27 mouse cellular contexts compared by ENCODE assay signal in the genomic region with DNA sequence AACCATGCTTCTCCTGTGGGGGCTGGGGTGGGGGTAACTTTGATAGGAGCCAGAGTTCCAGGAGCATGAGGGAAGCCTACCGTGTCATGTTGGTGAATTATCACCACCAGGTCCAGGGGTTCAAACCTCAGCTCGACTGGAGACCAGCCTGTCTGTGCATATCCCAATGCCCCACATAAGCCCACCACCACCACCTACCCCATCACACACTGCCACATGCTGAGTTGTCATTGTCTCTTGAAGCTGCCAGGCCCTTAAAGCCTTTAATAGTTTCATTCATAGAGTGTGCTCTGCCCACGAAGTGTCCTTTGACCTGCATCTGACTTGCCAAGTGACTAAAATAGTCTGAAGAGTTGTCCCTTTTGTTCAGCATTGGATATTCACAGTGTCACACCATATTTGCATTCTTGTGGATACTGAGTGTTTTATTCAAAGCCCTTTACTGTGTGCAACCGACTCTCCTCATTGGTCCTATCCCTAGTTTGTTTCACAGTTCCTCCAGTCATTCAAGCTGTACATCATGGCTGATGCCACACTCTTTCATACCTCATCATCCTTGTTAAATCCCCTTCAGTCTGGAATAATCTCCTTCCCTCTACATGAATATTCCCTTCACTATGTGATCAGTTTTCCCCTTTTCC.
DNase-seq lines count a peak whose midpoint lies in the region; ATAC-seq and TF ChIP-seq lines count a peak whose summit lies in the region.
"Had no signal": no experiment of that assay in that cellular context is flagged by ENCODE, and none has a peak within 500 bp of the region (broad histone marks: within the 10 kb centered on the region; RNA-seq: fewer than 3 reads in every experiment).

No protein-coding gene starts in this region.

- H3K4me3 ChIP-seq in midbrain, embryonic 11.5 days (ENCODE audit: low read depth, low read length): no peak overlapping the region
- H3K4me3 ChIP-seq in midbrain, postnatal 0 days (ENCODE audit: low read depth, low read length): no peak overlapping the region
- H3K4me3 ChIP-seq in neural tube, embryonic 12.5 days: no peak overlapping the region
- no peak overlapping the region for H3K4me3 ChIP-seq in neural tube, embryonic 15.5 days (replicated peaks)
- H3K4me3 ChIP-seq: forebrain, embryonic 10.5 days; forebrain, embryonic 13.5 days; heart, adult 2 months; heart, embryonic 10.5 days; heart, embryonic 13.5 days; hindbrain, embryonic 12.5 days; hindbrain, embryonic 15.5 days had no signal

- no peak overlapping the region for H3K27ac ChIP-seq in midbrain, embryonic 11.5 days (ENCODE audit: low read depth, low read length)
- no peak overlapping the region for H3K27ac ChIP-seq in midbrain, postnatal 0 days (ENCODE audit: low read depth, low read length)
- H3K27ac ChIP-seq in neural tube, embryonic 12.5 days: no peak overlapping the region
- no peak overlapping the region for H3K27ac ChIP-seq in neural tube, embryonic 15.5 days (replicated peaks)
- H3K27ac ChIP-seq: forebrain, embryonic 10.5 days; forebrain, embryonic 13.5 days; heart, adult 2 months; heart, embryonic 10.5 days; heart, embryonic 13.5 days; hindbrain, embryonic 12.5 days; hindbrain, embryonic 15.5 days had no signal

- no peak for TF ChIP-seq CTCF in midbrain, postnatal 0 days (IDR thresholded peaks at IDR 0.05)

- no peak overlapping the region for H3K4me2 ChIP-seq in midbrain, embryonic 11.5 days
- H3K4me2 ChIP-seq in midbrain, postnatal 0 days (ENCODE audit: low read depth, low read length, poor library complexity, severe bottlenecking): no peak overlapping the region
- H3K4me2 ChIP-seq in neural tube, embryonic 12.5 days (replicated peaks): no peak overlapping the region
- no peak overlapping the region for H3K4me2 ChIP-seq in neural tube, embryonic 15.5 days
- H3K4me2 ChIP-seq: forebrain, embryonic 13.5 days; heart, embryonic 13.5 days; hindbrain, embryonic 12.5 days; hindbrain, embryonic 15.5 days had no signal

- peak; percentile 55 for ATAC-seq in midbrain, embryonic 11.5 days (ENCODE audit: low FRiP score)
- no peak for ATAC-seq in midbrain, postnatal 0 days (ENCODE audit: low FRiP score)
- ATAC-seq in neural tube, embryonic 12.5 days (ENCODE audit: low FRiP score, low read depth): peak; percentile 46; the same call in 1 of the 2 replicates
- ATAC-seq in neural tube, embryonic 15.5 days (ENCODE audit: low FRiP score): no peak
- ATAC-seq: forebrain, embryonic 13.5 days; forebrain, embryonic 16.5 days; Patski had no signal

- WGBS in midbrain, embryonic 11.5 days: 48% methylated on average over 4 of the region's 4 CpGs
- WGBS in midbrain, postnatal 0 days: 47% methylated on average over 4 of the region's 4 CpGs
- WGBS in neural tube, embryonic 12.5 days: 36% methylated on average over 4 of the region's 4 CpGs
- 27% methylated on average over 4 of the region's 4 CpGs for WGBS in neural tube, embryonic 15.5 days

- H3K36me3 ChIP-seq in midbrain, embryonic 11.5 days (ENCODE audit: control insufficient read depth, insufficient read depth, low read length): no peaks in the 10 kb centered on the region
- H3K36me3 ChIP-seq in midbrain, postnatal 0 days (ENCODE audit: insufficient read depth, low read length): no peaks in the 10 kb centered on the region
- no peaks in the 10 kb centered on the region for H3K36me3 ChIP-seq in neural tube, embryonic 12.5 days
- H3K36me3 ChIP-seq in neural tube, embryonic 15.5 days: no peaks in the 10 kb centered on the region
- H3K36me3 ChIP-seq: forebrain, embryonic 10.5 days; heart, embryonic 10.5 days; heart, embryonic 13.5 days; hindbrain, embryonic 12.5 days; hindbrain, embryonic 15.5 days had no signal

- H3K9me3 ChIP-seq in midbrain, embryonic 11.5 days (ENCODE audit: control insufficient read depth, low read length): no peaks in the 10 kb centered on the region
- no peaks in the 10 kb centered on the region for H3K9me3 ChIP-seq in midbrain, postnatal 0 days (ENCODE audit: low read length)
- no peaks in the 10 kb centered on the region for H3K9me3 ChIP-seq in neural tube, embryonic 12.5 days
- no peaks in the 10 kb centered on the region for H3K9me3 ChIP-seq in neural tube, embryonic 15.5 days (replicated peaks)
- H3K9me3 ChIP-seq: forebrain, embryonic 10.5 days; forebrain, embryonic 13.5 days; heart, embryonic 10.5 days; heart, embryonic 13.5 days; hindbrain, embryonic 12.5 days; hindbrain, embryonic 15.5 days had no signal

- H3K9ac ChIP-seq in midbrain, embryonic 11.5 days (ENCODE audit: low read length): no peak overlapping the region
- no peak overlapping the region for H3K9ac ChIP-seq in midbrain, postnatal 0 days (replicated peaks; ENCODE audit: low read length, poor library complexity, severe bottlenecking)
- H3K9ac ChIP-seq in neural tube, embryonic 12.5 days: no peak overlapping the region
- H3K9ac ChIP-seq in neural tube, embryonic 15.5 days (replicated peaks): no peak overlapping the region
- H3K9ac ChIP-seq: forebrain, embryonic 13.5 days; heart, embryonic 13.5 days; hindbrain, embryonic 12.5 days; hindbrain, embryonic 15.5 days had no signal

- H3K27me3 ChIP-seq in midbrain, embryonic 11.5 days (ENCODE audit: control insufficient read depth, insufficient read depth, low read length): no peaks in the 10 kb centered on the region
- H3K27me3 ChIP-seq in midbrain, postnatal 0 days (ENCODE audit: insufficient read depth, low read length): no peaks in the 10 kb centered on the region
- no peaks in the 10 kb centered on the region for H3K27me3 ChIP-seq in neural tube, embryonic 12.5 days (replicated peaks)
- no peaks in the 10 kb centered on the region for H3K27me3 ChIP-seq in neural tube, embryonic 15.5 days (replicated peaks)
- H3K27me3 ChIP-seq: forebrain, embryonic 13.5 days; heart, embryonic 13.5 days; hindbrain, embryonic 12.5 days; hindbrain, embryonic 15.5 days; Patski had no signal

- peak; percentile 6 for DNase-seq in embryo, embryonic 10.5 days (ENCODE audit: low spot score)
- no peak for DNase-seq in embryo, embryonic 9.5 days (ENCODE audit: extremely low spot score)
- DNase-seq in midbrain, embryonic 11.5 days (ENCODE audit: low spot score, missing footprints): no peak
- no peak for DNase-seq in midbrain, postnatal 0 days (ENCODE audit: low spot score)
- no peak for DNase-seq in urinary bladder, postnatal 14 days (ENCODE audit: low spot score)
- no peak for DNase-seq in right cerebral cortex, postnatal 36 days (ENCODE audit: low spot score in 2 of 2)
- DNase-seq: adrenal gland, adult 8-10 months; adrenal gland, postnatal 25 days; cerebellum, adult 11-12 months; cerebellum, adult 8-10 months; cerebellum, postnatal 10 days; cerebellum, postnatal 36 days; gastrocnemius, postnatal 10 days; gastrocnemius, postnatal 36 days; heart, adult 2 months; heart, postnatal 14 days; heart, postnatal 4 days had no signal

- H3K4me1 ChIP-seq in midbrain, embryonic 11.5 days (ENCODE audit: control insufficient read depth, insufficient read depth, low read length): no peaks in the 10 kb centered on the region
- no peaks in the 10 kb centered on the region for H3K4me1 ChIP-seq in midbrain, postnatal 0 days (ENCODE audit: insufficient read depth, low read length)
- no peaks in the 10 kb centered on the region for H3K4me1 ChIP-seq in neural tube, embryonic 12.5 days
- H3K4me1 ChIP-seq in neural tube, embryonic 15.5 days: no peaks in the 10 kb centered on the region
- H3K4me1 ChIP-seq: forebrain, embryonic 13.5 days; heart, embryonic 10.5 days; heart, embryonic 13.5 days; hindbrain, embryonic 12.5 days; hindbrain, embryonic 15.5 days had no signal

Comparison
In these comparisons a context has a peak if more than half of its experiments do, and no peak if none do; other contexts are left out.
1. ATAC-seq: peak in midbrain, embryonic 11.5 days (single experiment) and neural tube, embryonic 12.5 days (single experiment); none in midbrain, postnatal 0 days (single experiment) and neural tube, embryonic 15.5 days (single experiment).